Comparison of ENCODE assay signal across 13 mouse cellular contexts in the genomic region with DNA sequence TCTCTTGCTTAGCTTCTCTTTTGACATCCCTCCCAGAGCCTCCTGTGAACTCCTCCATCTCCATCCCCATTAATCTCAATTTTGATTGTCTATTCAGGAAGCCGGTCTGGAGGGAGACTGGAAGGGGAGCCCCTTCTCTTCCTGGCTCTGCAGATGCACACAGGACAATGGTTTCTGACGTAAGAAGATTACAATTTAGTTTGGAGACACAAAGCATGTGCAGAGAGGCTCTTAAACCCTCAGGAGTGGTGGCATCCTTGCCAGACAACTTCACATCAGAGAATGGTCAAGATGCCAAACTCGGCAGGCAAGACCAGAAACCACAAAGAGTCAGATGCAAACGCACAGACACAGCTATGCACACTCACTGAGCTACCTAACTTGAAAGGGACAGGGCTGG. TPM values are rescaled to one million over a fixed set of nuclear protein-coding genes. Genes with fewer than 3 reads are reported as not detected.
DNase-seq lines count a peak whose midpoint lies in the region; ATAC-seq and TF ChIP-seq lines count a peak whose summit lies in the region.
"Had no signal": no experiment of that assay in that cellular context is flagged by ENCODE, and none has a peak within 500 bp of the region (broad histone marks: within the 10 kb centered on the region; RNA-seq: fewer than 3 reads in every experiment).

No protein-coding gene starts in this region.

- no peak overlapping the region for H3K4me2 ChIP-seq in heart, embryonic 12.5 days
- H3K4me2 ChIP-seq in kidney, postnatal 0 days (ENCODE audit: low read length) = no peak overlapping the region
- no peak overlapping the region for H3K4me2 ChIP-seq in stomach, postnatal 0 days (replicated peaks; ENCODE audit: low read depth)
- H3K4me2 ChIP-seq in forebrain, embryonic 11.5 days (ENCODE audit: low read depth, low read length, severe bottlenecking) = no peak overlapping the region
- H3K4me2 ChIP-seq: lung, embryonic 14.5 days had no signal

- no peak for TF ChIP-seq EP300 in stomach, postnatal 0 days (optimal IDR thresholded peaks at IDR 0.05)

- no peak overlapping the region for H3K9ac ChIP-seq in heart, embryonic 12.5 days
- no peak overlapping the region for H3K9ac ChIP-seq in kidney, postnatal 0 days (ENCODE audit: low read depth, low read length)
- H3K9ac ChIP-seq in stomach, postnatal 0 days (ENCODE audit: low read length) = no peak overlapping the region
- no peak overlapping the region for H3K9ac ChIP-seq in forebrain, embryonic 11.5 days (ENCODE audit: low read length)
- H3K9ac ChIP-seq: lung, embryonic 14.5 days had no signal

- WGBS in heart, embryonic 12.5 days = 60% methylated on average over 4 of the region's 4 CpGs
- WGBS in kidney, postnatal 0 days = 50% methylated on average over 4 of the region's 4 CpGs
- 55% methylated on average over 4 of the region's 4 CpGs for WGBS in stomach, postnatal 0 days
- 64% methylated on average over 4 of the region's 4 CpGs for WGBS in forebrain, embryonic 11.5 days

- no peaks in the 10 kb centered on the region; the same call in 1 of the 2 replicates for H3K27me3 ChIP-seq in heart, embryonic 12.5 days (replicated peaks)
- no peaks in the 10 kb centered on the region for H3K27me3 ChIP-seq in kidney, postnatal 0 days (ENCODE audit: insufficient read depth, low read length)
- H3K27me3 ChIP-seq in megakaryocyte, embryonic 14.5 days (replicated peaks) = no peaks in the 10 kb centered on the region
- no peaks in the 10 kb centered on the region for H3K27me3 ChIP-seq in stomach, postnatal 0 days (ENCODE audit: control insufficient read depth, insufficient read depth, low read length)
- no peaks in the 10 kb centered on the region for H3K27me3 ChIP-seq in forebrain, embryonic 11.5 days (ENCODE audit: control insufficient read depth, insufficient read depth, low read length)

- DNase-seq in heart, postnatal 14 days = no peak
- DNase-seq in kidney, postnatal 0 days (ENCODE audit: low spot score) = no peak
- no peak for DNase-seq in kidney, adult 11 months
- DNase-seq in stomach, postnatal 0 days (ENCODE audit: low spot score) = no peak
- no peak for DNase-seq in forebrain, embryonic 11.5 days (ENCODE audit: low spot score)
- DNase-seq: adrenal gland, postnatal 14 days; cerebellum, adult 9-11 months; kidney, adult 18-20 months; lung, embryonic 14.5 days had no signal

- no peak overlapping the region for H3K4me3 ChIP-seq in heart, embryonic 12.5 days
- H3K4me3 ChIP-seq in kidney, postnatal 0 days (replicated peaks; ENCODE audit: low read depth, low read length) = no peak overlapping the region
- H3K4me3 ChIP-seq in megakaryocyte, embryonic 14.5 days (replicated peaks) = peak overlapping the region; percentile 76
- H3K4me3 ChIP-seq in stomach, postnatal 0 days (ENCODE audit: low read depth, low read length) = no peak overlapping the region
- no peak overlapping the region for H3K4me3 ChIP-seq in forebrain, embryonic 11.5 days (ENCODE audit: low read depth, low read length)

- no peak for TF ChIP-seq CTCF in kidney, postnatal 0 days (IDR thresholded peaks at IDR 0.05; ENCODE audit: low read depth)
- TF ChIP-seq CTCF in stomach, postnatal 0 days (IDR thresholded peaks at IDR 0.05; ENCODE audit: low read depth) = no peak

- no peaks in the 10 kb centered on the region for H3K9me3 ChIP-seq in heart, embryonic 12.5 days (replicated peaks)
- H3K9me3 ChIP-seq in kidney, postnatal 0 days (replicated peaks; ENCODE audit: low read length) = no peaks in the 10 kb centered on the region
- no peaks in the 10 kb centered on the region for H3K9me3 ChIP-seq in megakaryocyte, embryonic 14.5 days
- no peaks in the 10 kb centered on the region for H3K9me3 ChIP-seq in stomach, postnatal 0 days (ENCODE audit: control insufficient read depth, low read length)
- H3K9me3 ChIP-seq in forebrain, embryonic 11.5 days (ENCODE audit: control insufficient read depth, low read length) = no peaks in the 10 kb centered on the region

- peaks cover 79% of the 10 kb centered on the region for H3K4me1 ChIP-seq in heart, embryonic 12.5 days (replicated peaks)
- peaks cover 26% of the 10 kb centered on the region for H3K4me1 ChIP-seq in kidney, postnatal 0 days (replicated peaks; ENCODE audit: insufficient read depth, low read length)
- H3K4me1 ChIP-seq in megakaryocyte, embryonic 14.5 days = peaks cover 100% of the 10 kb centered on the region
- H3K4me1 ChIP-seq in stomach, postnatal 0 days (replicated peaks; ENCODE audit: control insufficient read depth, insufficient read depth) = peaks cover 13% of the 10 kb centered on the region; the same call in 1 of the 2 replicates
- H3K4me1 ChIP-seq in forebrain, embryonic 11.5 days (replicated peaks; ENCODE audit: control insufficient read depth, insufficient read depth, low read length) = no peaks in the 10 kb centered on the region

- no peaks in the 10 kb centered on the region for H3K36me3 ChIP-seq in heart, embryonic 12.5 days
- no peaks in the 10 kb centered on the region for H3K36me3 ChIP-seq in kidney, postnatal 0 days (ENCODE audit: insufficient read depth, low read length)
- peaks cover 99% of the 10 kb centered on the region for H3K36me3 ChIP-seq in megakaryocyte, embryonic 14.5 days (replicated peaks; ENCODE audit: low read length)
- H3K36me3 ChIP-seq in stomach, postnatal 0 days (ENCODE audit: control insufficient read depth, insufficient read depth, low read length) = no peaks in the 10 kb centered on the region
- no peaks in the 10 kb centered on the region for H3K36me3 ChIP-seq in forebrain, embryonic 11.5 days (ENCODE audit: control insufficient read depth, insufficient read depth, low read length)

- H3K27ac ChIP-seq in heart, embryonic 12.5 days (ENCODE audit: poor library complexity, severe bottlenecking) = peak overlapping the region; percentile 35; the same call in 1 of the 2 replicates
- 0 out of 2 replicates have a peak overlapping the region, but pooled peaks have one; percentile 31 for H3K27ac ChIP-seq in kidney, postnatal 0 days
- H3K27ac ChIP-seq in stomach, postnatal 0 days (replicated peaks) = peak overlapping the region; percentile 35; the same call in 1 of the 2 replicates
- no peak overlapping the region for H3K27ac ChIP-seq in forebrain, embryonic 11.5 days (ENCODE audit: low read depth, low read length)

- intact Hi-C loops in heart, postnatal 14 days (cut with DNase I) = no loop called here

- ATAC-seq in heart, embryonic 12.5 days (ENCODE audit: insufficient number of reproducible peaks, low FRiP score) = no peak
- ATAC-seq in kidney, postnatal 0 days (replicated peaks; ENCODE audit: low FRiP score, low read depth) = no peak
- no peak for ATAC-seq in megakaryocyte, adult 5-6 weeks (ENCODE audit: poor library complexity, severe bottlenecking)
- ATAC-seq in stomach, postnatal 0 days (ENCODE audit: low FRiP score, low TSS enrichment) = no peak
- ATAC-seq in forebrain, embryonic 11.5 days (replicated peaks; ENCODE audit: low FRiP score) = no peak
- ATAC-seq: midbrain, embryonic 16.5 days had no signal

RNA-seq across cellular contexts. Expression of a gene that starts 22.7 kb away (rescaled TPM):
- 73.5 and 73.6 TPM in 2 replicates for polyA plus RNA-seq in heart, embryonic 12.5 days (2016; fragmentation: Nextera tagmentation; extraction: Ambion mirVana)
- 10 to 100 TPM; 63.4 to 69.8 TPM for total RNA-seq in heart, postnatal 14 days (2021)
- 271 and 278 TPM in 2 replicates for polyA plus RNA-seq in kidney, postnatal 0 days (2015; fragmentation: Nextera tagmentation; extraction: Ambion mirVana)
- polyA plus RNA-seq in megakaryocyte, embryonic 14.5 days (2012; ENCODE audit: insufficient read depth, low replicate concordance) = 24.2 and 52.6 TPM in 2 replicates
- total RNA-seq in megakaryocyte, adult 5-6 weeks (2015) = 100 and 106 TPM in 2 replicates
- total RNA-seq in megakaryocyte, adult 5-6 weeks (2017) = 65.5 and 74.0 TPM in 2 replicates
- 487 and 500 TPM in 2 replicates for polyA plus RNA-seq in stomach, postnatal 0 days (2015; fragmentation: Nextera tagmentation; extraction: Ambion mirVana)
- polyA plus RNA-seq in forebrain, embryonic 11.5 days (2014; fragmentation: Nextera tagmentation; extraction: Ambion mirVana) = 40.5 and 47.4 TPM in 2 replicates
